Mouse (Mus musculus): Measurements from ENCODE around the gene Spns1. TPM values are rescaled to one million over a fixed set of nuclear protein-coding genes. Genes with fewer than 3 reads are reported as not detected.
"Not testable (repeated sequence)": the region's sequence is repeated elsewhere in the genome, so short reads cannot be mapped to it uniquely, and the experiment has no call there.

Spns1 gene
- total RNA-seq (2022) = 10 to 100 TPM; 36.9 to 57.2 (median 45.6) TPM

DNA sequence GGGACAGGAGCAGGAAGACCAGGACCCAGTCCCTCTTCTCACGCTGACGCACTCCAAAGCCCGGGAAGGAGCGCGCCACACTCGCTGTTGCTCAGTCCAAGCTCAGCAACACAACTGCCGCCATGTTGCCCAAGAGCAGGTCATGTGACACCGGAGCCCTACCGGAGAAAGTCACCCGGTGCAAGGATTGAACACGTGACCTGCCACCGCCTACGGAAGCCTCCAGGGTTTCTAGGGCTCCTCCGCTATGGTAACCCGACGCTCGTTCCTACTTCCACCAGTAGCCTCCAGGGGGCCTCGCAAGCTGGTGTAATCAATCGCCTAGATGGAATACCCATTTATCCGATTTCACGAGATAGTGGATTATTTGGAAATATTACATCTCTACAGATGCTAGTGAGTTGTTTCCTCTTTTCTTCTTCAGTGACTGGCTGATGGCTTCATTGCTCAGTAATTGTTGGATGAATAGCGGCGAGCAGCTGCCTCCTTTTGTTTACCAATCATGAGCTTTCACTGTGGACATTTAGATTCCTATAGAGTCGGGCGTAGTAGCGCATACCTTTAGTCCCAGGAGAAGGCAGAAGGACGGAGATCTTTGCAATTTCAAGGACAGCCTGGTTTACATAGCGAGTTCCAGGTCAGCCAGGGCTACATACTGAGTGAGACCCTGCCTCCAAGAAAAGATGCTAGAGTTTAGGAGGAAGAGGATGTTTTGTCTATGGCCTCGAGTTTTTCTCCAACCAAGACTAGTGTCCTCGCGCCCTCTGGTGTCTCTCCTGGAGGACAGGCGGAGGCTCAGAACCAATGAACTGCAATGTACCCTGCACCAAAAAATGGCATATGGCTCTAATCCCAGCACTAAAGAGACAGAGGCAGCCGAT is at the start of gene Spns1:
Gene Spns1 (minus strand): TSS at position 173 of the 881 bp plus-strand sequence.
- DNase-seq = peak; percentile 96

DNA sequence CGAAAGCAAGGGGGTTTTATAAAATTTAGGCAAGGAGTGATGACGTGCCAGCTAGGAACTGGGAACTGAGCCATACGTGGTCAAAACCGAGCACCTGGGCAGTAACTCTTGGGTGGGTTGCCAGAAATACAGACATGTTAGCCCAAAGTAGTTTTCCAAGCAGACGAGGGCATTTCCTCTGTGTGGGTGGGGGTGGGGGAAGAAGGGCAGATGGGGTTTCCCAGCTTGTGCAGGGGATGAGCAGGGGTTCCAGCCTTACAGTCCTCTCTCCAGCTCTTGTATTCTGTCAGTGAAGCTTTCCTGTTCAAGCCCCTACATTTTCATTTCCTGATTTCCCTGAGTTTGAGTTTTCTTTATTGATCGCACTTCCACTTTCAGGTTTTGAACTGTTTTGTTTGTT is 46.9 kb upstream of the Spns1 start:
- no peak for DNase-seq

DNA sequence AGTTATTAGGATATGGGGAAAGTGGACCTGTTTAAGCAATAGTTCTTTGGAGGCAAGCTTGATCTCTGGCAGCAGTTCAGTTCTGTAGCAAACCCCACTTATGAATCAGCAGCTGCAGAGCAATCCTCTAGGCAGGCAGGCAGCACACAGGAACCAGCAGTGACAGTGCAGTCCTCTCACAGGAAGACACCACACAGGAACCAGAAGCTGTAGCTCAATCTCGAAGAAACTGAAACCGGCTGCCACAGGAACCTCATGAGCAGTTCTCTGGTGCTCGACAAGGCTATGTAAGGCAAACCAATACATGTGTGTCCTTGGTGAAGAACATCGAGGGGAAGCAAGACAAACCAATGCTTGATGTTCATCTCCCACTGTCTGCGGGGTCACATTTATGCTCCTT is 44.5 kb upstream of the Spns1 start:
- no peak for DNase-seq

DNA sequence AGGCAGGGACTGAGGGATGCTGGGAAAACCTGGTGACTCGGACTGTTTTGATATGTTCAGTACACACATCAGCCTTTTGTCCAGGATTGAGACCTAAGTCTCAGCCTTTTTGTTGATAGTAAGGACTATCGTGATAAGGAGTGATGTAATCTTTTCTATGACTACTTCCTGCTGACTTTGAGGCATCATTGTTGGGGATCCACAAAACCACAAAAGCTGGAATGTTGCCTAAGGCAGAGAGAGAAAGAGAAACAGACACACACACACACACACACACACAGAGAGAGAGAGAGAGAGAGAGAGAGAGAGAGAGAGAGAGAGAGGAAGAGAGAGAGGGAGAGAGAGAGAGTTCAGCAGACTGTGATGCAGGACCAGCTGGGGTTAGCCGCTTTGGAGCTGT is 41.2 kb upstream of the Spns1 start:
- DNase-seq = no peak

DNA sequence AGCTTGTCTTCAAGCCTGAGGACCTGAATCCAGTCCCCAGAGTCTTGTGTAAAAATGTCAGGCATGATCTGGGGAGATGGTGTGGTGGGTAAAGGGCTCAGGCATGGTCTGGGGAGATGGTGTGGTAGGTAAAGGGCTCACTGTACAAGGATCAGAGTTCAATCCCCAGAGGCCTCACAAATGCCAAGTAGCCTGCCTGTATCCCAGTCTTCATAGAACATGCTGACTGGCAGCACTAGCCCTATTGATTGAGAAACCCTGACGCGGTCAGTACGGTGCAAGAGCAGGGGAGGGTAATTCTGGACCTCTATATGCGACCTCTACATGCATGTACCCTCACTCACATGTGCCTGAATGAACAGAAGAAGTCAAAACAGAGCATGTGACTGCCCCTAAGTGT is 40.4 kb upstream of the Spns1 start:
- no peak for DNase-seq

DNA sequence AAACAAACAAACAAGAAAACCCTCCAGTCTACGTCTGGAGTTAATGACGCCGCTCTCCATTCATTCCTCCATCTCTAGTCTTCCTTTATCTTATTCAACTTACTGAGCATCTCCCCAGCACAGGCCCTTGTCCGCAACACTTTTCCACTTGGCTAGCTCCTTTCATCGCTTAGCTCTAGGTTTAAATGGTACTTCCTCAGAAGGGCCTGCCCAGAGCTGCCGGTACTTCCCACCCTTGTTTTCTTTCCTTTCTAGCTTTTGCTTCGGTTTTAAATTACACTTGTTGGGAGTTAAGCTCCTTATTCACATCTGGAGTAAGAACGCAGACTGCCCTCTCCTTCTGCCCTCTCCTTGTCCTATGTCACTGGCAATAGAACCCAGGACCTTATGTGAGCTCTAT is 39.8 kb upstream of the Spns1 start:
- DNase-seq = no peak

DNA sequence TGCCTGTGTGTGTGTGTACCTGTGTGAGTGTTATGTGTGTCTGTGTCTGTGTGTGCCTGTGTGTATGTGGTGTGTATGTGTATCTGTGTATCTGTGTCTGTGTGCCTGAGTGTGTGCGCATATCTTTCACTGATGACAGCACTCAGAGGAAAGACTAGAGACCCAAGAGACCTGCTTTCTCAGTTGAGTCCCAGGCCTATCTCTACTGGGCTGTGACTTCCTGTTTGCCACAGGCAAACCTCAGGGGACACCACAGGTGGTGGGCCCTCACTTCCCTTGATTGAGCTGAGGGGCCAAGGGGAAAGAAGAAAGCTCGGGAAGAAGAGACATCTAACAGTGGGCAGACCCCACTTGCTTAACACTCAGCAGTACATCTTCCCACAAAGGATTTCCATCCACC is 39.4 kb upstream of the Spns1 start:
- no peak for DNase-seq

DNA sequence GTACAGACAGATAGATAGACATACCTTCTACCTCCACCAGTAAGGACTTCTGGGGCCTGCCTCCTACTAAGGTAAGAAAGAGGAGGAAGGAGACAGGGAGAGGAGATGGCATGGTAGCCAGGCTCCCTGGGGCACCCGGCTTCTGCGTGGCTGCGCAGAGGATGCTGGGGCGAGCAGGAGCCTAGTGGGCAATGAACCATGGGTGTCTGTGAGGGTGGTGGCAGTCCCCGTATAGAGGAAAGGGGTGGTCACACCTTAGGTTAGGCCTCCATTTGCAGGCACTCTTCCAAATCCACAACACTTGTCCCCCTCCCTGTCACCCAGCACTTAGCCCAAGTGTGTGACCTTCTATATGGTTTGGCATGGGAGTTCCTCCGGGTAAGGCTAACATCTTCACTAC is 37.5 kb upstream of the Spns1 start, which contains the start of gene Cd19:
Gene Cd19 (minus strand): TSS at position 165 of the 400 bp plus-strand sequence.
- no peak for DNase-seq

DNA sequence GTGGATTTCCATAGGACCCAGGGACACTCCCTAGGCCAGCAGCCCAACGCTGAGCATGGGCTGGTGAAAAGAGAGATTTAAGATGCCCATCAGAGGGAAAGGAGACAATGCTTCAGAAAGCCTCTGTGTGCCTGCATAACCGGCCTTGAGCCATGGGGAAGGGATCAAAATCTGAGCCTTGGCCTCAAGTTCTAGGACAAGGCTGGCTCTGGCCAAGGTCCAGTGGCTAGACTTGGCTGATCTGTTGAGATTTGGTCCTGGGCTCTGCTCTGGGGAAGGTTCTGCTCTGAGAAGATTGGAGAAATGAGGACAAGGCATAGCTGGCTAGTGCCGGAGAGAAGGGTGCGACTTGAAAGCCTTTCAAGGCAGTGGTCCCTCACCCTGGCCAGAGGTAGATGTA is 33.8 kb upstream of the Spns1 start:
- DNase-seq = peak; percentile 45

DNA sequence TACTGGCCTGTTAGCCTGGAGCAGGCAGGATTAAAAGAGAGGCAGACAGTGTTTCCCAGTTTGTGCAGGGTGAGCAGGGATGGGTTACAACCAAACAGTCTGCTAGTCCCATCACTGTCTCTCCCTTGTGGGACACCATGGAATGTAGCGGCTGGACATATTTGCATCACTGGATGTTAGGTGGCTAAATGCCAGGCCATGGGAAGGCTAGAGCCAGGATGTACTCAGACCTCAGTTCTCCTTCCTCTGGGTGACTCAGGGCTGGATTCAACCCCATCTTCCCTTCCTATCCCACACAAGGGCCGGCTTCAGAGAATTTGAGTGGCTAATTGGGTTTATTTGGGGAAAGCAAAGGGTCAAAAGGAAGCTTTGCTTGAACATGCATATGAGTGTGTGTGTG is 31.4 kb upstream of the Spns1 start:
- DNase-seq = no peak

DNA sequence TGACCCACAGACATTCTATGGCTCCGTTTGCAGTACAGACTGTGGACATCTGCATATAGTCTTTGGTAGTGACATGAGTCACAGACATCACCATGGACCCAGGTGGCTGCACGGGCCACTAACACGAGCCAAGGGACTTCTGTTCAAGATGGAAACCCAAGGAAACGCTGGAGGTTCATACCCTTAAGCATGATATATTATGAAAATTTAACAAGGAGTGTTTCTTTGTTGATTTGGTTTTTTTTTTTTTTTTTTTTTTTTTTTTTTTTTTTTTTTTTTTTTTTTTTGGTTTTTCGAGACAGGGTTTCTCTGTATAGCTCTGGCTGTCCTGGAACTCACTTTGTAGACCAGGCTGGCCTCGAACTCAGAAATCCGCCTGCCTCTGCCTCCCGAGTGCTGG is 25.3 kb upstream of the Spns1 start:
- DNase-seq = not testable (repeated sequence)

DNA sequence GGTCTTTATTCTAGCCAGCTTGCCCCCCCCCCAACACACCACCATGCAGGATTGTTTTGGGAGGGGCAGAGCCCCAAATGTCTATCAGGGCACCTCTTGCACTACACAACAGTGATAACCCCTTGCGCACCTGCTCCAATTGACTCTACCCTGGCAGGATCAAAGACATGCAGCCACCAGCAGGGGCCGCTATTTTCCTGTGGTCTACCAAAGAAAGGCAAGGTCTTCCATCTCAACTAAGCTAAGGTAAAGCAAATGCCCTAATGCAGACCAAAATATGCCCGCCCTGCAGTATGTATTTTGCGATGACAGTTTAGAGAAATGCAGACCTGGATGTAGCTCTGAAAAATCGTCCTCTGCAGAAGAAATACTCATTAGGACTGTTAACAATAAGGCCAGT is 22.3 kb upstream of the Spns1 start:
- peak; percentile 62 for DNase-seq

DNA sequence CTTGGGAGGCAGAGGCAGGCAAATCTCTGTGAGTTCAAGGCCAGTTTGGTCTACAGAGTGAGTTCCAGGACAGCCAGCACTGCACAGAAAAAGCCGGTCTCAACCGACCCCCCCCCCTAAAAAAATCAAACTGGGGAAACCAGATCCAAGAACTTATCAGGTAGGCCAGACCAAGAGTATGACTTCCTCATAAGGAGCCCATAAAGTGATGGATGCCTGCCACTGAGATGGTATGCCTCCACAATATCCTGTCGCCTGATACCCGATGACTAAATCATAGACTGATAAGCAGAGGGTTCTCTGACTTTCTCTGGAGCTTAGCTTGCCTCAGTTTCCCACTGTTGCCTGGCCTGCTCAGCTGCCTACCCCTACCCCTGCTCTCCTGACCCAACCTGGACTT is 20.6 kb upstream of the Spns1 start:
- no peak for DNase-seq

DNA sequence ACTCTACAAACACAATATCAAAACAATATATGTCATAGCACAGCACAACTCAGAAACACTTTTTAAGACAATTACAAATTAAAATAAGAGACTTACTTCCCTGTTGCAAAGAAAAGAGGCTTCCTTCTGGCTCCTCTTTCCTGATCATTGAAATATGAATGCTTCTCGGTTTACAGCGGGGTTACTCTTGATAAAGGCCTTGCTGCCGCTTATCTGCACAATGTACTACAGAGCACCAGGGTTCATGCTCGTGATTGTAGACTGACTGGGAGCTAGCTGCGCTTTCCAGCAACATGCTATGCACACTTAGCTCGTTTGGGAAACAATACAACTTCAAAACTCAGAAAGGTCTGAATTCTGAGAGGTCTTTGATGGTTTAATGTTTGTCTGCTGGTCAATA is 20.0 kb upstream of the Spns1 start:
- no peak for DNase-seq

DNA sequence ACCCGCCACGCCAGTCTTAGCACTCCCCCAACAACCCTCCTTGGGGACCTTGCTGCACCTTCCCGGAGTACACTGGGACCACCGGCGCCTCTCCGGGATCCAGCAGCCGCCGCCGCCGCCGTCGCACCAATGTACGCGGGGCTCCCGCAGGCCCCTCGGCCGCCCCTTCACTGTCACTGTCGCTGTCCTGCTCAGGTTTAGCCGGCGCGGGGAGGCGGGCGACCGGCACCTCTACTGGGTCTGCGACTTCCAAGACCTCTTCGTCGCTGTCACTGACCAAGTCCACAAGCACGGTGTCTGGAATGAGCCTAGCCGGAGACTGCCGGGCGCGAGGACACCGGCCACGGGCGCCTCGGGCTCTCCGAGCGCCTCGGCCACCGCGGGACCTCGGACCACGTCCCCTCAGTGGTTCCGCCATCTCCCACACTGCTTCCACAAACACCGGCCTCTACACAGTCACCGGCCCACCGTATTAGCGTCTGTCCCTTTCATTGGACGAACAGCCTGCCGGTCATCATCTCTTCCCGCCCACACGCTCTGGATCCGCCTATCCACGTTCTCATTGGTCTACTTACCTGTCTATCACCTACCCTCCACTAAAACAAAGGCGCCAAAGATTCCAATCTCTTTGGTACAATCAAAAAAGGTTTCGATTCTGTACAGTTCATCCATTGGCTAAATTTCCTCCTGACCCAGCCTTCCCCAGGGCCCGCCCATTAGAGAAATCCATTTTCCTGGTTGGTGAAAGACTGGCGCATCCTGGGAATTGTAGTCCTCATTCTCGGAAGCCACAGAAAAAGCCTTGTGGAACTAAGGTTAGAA is 19.3 kb upstream of the Spns1 start, which contains the start of gene Nfatc2ip:
Gene Nfatc2ip (minus strand): TSS at position 440 of the 822 bp plus-strand sequence.
- DNase-seq = peak; percentile 93

DNA sequence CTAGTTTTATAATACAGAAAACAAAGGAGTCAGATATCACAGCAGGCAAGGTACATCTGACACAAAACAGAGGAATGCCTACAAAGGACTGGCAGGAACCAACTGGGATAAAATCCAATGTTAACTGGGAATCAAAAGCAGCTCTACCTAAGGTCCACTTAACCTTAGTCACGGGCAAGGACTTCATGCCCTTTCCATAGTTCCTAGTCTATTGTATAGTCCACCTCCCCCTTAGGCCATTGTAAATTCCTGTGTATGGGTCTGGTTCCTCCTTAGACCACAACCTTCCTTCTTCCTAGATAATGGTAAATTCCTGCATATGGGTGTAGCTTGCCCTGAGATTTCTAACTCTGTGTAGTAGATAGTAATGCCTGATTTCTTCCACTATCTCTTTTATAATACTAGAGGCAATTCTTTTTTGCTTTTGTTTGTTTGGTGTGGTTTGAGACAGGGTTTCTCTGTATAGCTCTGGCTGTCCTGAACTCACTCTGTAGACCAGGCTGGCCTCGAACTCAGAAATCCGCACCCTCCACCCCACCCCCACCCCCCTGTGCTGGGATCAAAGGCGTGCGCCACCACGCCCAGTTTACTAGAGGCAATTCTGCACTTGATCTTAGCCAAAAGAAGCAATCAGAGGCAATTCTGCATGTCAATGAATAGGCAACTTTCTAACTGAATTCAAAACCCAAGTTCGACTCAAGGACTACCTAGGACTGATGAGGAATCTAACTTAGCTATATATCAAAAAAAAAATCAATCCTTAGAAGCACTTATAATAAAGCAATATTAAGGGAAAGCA is 15.0 kb upstream of the Spns1 start:
- not testable (repeated sequence) for DNase-seq

DNA sequence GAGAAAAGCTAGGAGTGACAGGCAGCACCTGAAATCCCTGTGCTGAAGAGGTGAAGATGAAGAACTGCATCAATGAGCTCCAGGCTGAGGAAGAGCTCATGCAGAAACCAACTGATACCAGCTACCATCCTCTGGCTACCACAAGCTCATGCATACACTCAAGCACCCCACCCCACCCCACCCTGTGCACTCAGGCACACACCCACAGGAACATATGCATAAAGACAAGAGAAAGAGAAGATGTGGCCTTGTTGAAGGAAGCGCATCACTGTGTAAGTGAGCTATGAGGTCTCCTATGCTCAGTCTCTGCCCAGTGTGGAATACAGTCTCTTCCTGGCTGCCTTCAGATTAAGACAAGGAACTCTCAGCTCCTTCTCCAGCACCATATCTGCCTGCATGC is 10.9 kb upstream of the Spns1 start:
- no peak for DNase-seq

DNA sequence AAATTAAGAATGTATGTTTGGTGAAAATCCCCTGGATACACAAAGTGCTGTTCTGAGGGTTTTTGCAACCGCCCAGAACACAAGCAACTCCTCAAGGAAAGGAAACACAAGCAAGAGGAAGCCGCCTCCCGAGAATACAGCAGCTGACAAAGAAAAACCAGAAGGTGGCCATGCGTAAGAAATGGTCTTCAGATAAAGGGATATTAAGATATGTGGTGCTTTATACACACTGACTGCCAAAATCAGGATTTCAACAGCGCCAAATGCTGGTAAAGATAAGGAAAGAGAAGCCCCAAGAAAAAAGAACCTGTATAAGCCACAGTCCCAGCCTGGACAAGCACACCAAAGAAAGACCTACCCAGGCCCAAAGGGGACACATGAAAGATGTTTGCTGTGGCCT is 6.3 kb upstream of the Spns1 start:
- DNase-seq = no peak

DNA sequence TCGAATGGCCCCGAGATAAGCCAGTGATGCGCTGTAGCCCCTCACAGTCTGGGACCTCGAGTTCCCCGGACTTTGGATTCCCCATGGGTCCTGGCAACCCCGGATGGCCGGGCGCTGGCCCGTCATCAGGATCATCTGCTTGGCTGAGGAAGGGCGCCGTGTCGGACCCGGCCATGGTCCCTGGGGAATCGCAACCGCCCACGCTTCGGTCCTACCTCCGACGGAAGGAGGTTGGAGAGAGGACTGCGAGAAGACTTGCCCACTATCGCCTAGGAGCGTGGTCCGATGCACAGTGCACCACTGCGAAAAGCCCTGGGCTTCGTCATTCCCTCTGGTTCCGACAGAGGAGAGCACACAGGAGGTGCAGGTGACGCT is 360 bp downstream of the Spns1 start:
- no peak for DNase-seq

DNA sequence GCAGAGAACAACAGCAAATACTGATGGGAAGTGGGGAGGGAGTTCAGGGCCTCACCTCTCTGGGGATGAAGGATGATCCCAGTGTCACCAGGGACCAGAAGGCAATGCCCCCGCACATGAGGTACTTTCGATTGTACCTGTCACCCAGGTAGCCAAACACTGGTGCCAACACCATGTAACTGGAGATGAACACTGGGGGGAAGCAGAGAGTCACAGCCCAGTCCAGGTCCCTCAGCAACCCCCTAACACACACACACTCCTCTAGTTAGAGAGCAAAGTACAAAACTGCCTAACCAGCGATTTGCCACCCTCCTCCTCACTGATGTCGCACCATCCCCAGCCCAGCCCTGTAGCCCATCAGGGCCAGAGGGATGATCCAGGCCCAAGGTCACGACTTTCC is 2.2 kb downstream of the Spns1 start:
- no peak for DNase-seq

DNA sequence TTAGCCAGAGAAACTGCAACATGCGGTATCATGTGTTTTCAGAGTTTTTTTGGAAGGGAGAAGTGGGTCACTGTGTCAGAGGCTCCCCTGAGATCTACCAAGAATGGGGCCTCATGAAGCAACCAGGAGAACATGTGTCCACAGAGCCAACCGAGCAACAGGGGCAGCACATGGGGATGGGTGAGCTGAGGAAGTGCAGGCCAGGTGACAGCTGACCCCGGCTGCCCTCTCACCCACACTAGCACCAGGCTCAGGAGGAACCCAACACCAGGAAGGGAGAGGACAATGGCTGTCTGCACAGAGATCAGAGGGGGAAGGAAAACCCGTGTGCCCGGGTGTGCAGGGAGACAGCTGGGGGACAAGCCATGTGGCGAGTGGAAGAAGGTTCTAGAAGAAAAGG is 2.7 kb downstream of the Spns1 start:
- DNase-seq = no peak

DNA sequence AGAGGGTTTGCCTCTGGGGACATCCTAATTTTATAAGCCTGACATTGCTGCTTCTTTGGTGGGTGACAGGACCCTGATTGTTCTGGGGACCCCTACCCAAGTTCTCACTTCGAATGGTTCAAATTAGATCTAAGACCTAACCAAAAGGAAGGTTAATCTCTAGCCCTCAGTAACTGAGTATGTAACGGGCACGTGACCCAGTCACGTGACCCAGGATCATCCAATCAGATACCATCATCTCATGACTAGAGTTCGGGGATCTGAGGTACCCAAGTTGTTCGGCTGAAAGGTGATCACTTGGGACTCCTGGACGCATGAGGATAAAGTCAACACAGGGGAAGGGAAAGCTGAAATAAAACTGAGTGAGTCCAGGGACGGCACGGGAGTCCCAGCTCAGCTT is 4.2 kb downstream of the Spns1 start:
- DNase-seq = no peak

DNA sequence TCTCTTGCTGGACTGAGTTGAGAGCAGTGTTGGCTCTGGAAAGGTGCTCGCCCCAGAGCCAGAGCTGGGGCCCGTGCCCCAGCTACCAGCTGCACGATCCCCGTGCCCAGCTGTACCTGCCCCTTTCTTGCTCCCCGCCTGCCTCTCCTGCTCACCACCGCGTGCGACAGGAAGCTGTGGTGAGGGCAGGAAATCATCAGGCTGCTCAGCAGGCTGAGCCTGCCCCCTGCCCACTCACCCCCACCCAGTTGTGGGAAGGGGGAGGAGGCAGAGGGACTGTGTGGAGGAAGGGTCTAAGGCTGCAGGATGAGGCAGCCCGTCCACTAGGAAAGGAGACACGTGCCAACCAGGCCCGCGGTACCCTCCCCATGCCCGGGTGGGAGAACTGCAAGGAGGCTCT is 7.9 kb downstream of the Spns1 start, which contains the start of gene Lat:
Gene Lat (minus strand): TSS at position 178 of the 400 bp plus-strand sequence.
- DNase-seq = no peak
